22 mouse cellular contexts compared by ENCODE assay signal in the genomic region with DNA sequence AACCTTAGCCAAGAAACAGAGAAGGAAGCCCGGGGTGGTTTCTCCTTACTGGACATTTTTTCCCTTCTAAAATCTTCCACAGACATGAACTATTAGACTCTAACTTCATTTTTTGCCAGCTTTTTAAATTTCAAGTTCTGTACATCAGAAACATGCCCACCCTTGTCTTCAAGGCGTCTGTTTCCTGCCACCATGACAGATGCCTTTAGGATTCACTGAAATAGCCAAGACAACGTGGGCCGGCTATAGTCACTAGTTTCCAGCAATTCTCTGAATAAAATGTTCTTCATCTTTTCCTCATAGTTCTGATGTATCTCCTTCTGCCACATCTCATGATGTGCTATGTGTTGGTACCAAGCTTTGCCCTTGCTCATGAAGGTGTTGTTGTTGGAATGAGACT.
DNase-seq lines count a peak whose midpoint lies in the region; TF ChIP-seq lines count a peak whose summit lies in the region.
"Had no signal": no experiment of that assay in that cellular context is flagged by ENCODE, and none has a peak within 500 bp of the region (broad histone marks: within the 10 kb centered on the region; RNA-seq: fewer than 3 reads in every experiment).

No protein-coding gene starts in this region.

- no peak overlapping the region for H3K4me3 ChIP-seq in layer of hippocampus, adult 2 months
- H3K4me3 ChIP-seq in left cerebral cortex, adult 2 months: no peak overlapping the region
- H3K4me3 ChIP-seq: erythroblast, embryonic 14.5 days; heart, embryonic 15.5 days; liver, embryonic 12.5 days; megakaryocyte, embryonic 14.5 days; midbrain, embryonic 12.5 days; myocyte; neural tube, embryonic 12.5 days had no signal

- TF ChIP-seq CTCF in layer of hippocampus, adult 2 months (conservative IDR thresholded peaks at IDR 0.05): no peak
- no peak for TF ChIP-seq CTCF in left cerebral cortex, adult 2 months (IDR thresholded peaks at IDR 0.05)

- H3K27ac ChIP-seq in layer of hippocampus, adult 2 months: peak overlapping the region; percentile 43; the same call in 1 of the 2 replicates
- peak overlapping the region; percentile 50 for H3K27ac ChIP-seq in left cerebral cortex, adult 2 months
- H3K27ac ChIP-seq: heart, embryonic 15.5 days; liver, embryonic 12.5 days; midbrain, embryonic 12.5 days; neural tube, embryonic 12.5 days had no signal

- DNase-seq in layer of hippocampus, adult 2 months (ENCODE audit: low spot score in 2 of 2): peak in 1 of 2 experiments; percentile 20
- DNase-seq in layer of hippocampus, adult 9-10 months (ENCODE audit: low spot score): no peak
- DNase-seq in brain, adult 2 months (ENCODE audit: low read depth, low spot score): peak; percentile 70
- peak in 1 of 2 experiments; percentile 18 for DNase-seq in left cerebral cortex, adult 2 months (ENCODE audit: extremely low spot score in 1 of 2, low spot score in 2 of 2)
- DNase-seq in right cerebral cortex, postnatal 25 days: peak; percentile 22
- no peak for DNase-seq in kidney, postnatal 36 days
- DNase-seq in thymus, postnatal 0 days (ENCODE audit: low spot score): no peak
- DNase-seq: adrenal gland, postnatal 10 days; cerebellum, adult 18-20 months; cerebellum, postnatal 10 days; gastrocnemius, postnatal 36 days; kidney, adult 2 months; kidney, postnatal 4 days; liver, postnatal 0 days; lung, postnatal 36 days had no signal

- intact Hi-C loops in left cerebral cortex, adult 2 months (cut with DNase I): loop anchor here (10.0 kb wide), 1 partner anchor 449 kb away; a partner anchor contains a TSS

Comparison
In these comparisons a context has a peak if more than half of its experiments do, and no peak if none do; other contexts are left out.
1. DNase-seq: peak in brain, adult 2 months (single experiment) and right cerebral cortex, postnatal 25 days (single experiment); none in layer of hippocampus, adult 9-10 months (single experiment), kidney, postnatal 36 days (0 of 2) and thymus, postnatal 0 days (single experiment).